29 mouse cellular contexts compared by ENCODE assay signal in the genomic region with DNA sequence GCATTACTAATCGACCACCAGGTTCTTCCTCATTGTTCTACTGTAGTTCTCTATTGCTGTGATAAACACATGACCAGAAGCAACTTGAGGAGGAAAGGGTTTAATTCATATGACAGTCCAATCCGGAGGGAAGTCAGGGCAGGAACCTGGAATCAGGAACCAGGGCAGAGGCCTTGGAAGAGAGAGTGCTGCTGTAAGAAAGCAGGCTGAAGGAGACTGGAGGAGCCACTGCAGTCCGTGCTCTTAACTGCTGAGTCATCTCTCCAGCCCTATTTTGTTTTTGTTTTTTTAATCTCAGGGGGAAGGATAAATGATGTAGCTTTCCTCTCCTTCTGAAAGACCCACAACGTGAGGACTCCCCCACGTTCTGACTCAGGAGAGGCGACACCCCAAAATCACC. TPM values are rescaled to one million over a fixed set of nuclear protein-coding genes. Genes with fewer than 3 reads are reported as not detected.
DNase-seq lines count a peak whose midpoint lies in the region; ATAC-seq and TF ChIP-seq lines count a peak whose summit lies in the region.
"Had no signal": no experiment of that assay in that cellular context is flagged by ENCODE, and none has a peak within 500 bp of the region (broad histone marks: within the 10 kb centered on the region; RNA-seq: fewer than 3 reads in every experiment).

No protein-coding gene starts in this region.

- H3K9ac ChIP-seq in ES-Bruce4 (ENCODE audit: low read depth, poor library complexity, severe bottlenecking): no peak overlapping the region; the same call in 1 of the 2 replicates
- no peak overlapping the region for H3K9ac ChIP-seq in midbrain, embryonic 13.5 days (replicated peaks)
- H3K9ac ChIP-seq: forebrain, postnatal 0 days; heart, embryonic 12.5 days; heart, embryonic 15.5 days; hindbrain, embryonic 14.5 days had no signal

- no peak overlapping the region for H3K4me2 ChIP-seq in midbrain, embryonic 13.5 days (replicated peaks)
- H3K4me2 ChIP-seq: heart, embryonic 12.5 days; heart, embryonic 15.5 days; hindbrain, embryonic 14.5 days had no signal

- no peaks in the 10 kb centered on the region for H3K9me3 ChIP-seq in ES-Bruce4 (replicated peaks; ENCODE audit: control insufficient read depth, insufficient read depth, low read length, poor library complexity, severe bottlenecking)
- H3K9me3 ChIP-seq in midbrain, embryonic 13.5 days: no peaks in the 10 kb centered on the region
- H3K9me3 ChIP-seq: heart, embryonic 12.5 days; heart, embryonic 15.5 days had no signal

- H3K4me3 ChIP-seq in ES-Bruce4 (ENCODE audit: low read depth, low read length): no peak overlapping the region
- H3K4me3 ChIP-seq in bone marrow macrophage, adult 2 months (ENCODE audit: insufficient read depth, low read length): no peak overlapping the region
- H3K4me3 ChIP-seq in midbrain, embryonic 13.5 days (replicated peaks): no peak overlapping the region
- H3K4me3 ChIP-seq: gastrocnemius, adult 2 months; heart, embryonic 12.5 days; heart, embryonic 15.5 days had no signal

- H3K36me3 ChIP-seq in ES-Bruce4 (ENCODE audit: control insufficient read depth, insufficient read depth, low read length, poor library complexity, severe bottlenecking): no peaks in the 10 kb centered on the region
- H3K36me3 ChIP-seq in midbrain, embryonic 13.5 days: no peaks in the 10 kb centered on the region
- H3K36me3 ChIP-seq: heart, embryonic 12.5 days; heart, embryonic 15.5 days had no signal

- ATAC-seq in midbrain, embryonic 13.5 days: no peak
- ATAC-seq: forebrain, embryonic 14.5 days; forebrain, postnatal 0 days; hindbrain, postnatal 0 days; inflammation-experienced regulatory T-cells, adult 6 months had no signal

- intact Hi-C loops in heart, postnatal 14 days (cut with DNase I): no loop called here

- H3K27ac ChIP-seq in ES-Bruce4 (ENCODE audit: insufficient read depth, low read length): peak overlapping the region; percentile 91
- H3K27ac ChIP-seq in bone marrow macrophage, adult 2 months (ENCODE audit: insufficient read depth, low read depth, low read length): 0 out of 2 replicates have a peak overlapping the region, but pooled peaks have one; percentile 11
- no peak overlapping the region for H3K27ac ChIP-seq in midbrain, embryonic 13.5 days
- H3K27ac ChIP-seq: gastrocnemius, adult 2 months; heart, embryonic 15.5 days; hindbrain, embryonic 14.5 days; hindbrain, postnatal 0 days had no signal

- TF ChIP-seq EP300 in ES-Bruce4 (IDR thresholded peaks at IDR 0.05; ENCODE audit: insufficient read depth, low read depth, low read length): no peak

- TF ChIP-seq POLR2A in ES-Bruce4 (IDR thresholded peaks at IDR 0.05; ENCODE audit: insufficient read depth, low read length): no peak
- no peak for TF ChIP-seq POLR2A in bone marrow macrophage, adult 2 months (IDR thresholded peaks at IDR 0.05; ENCODE audit: borderline replicate concordance, low read depth, low read length)

- H3K4me1 ChIP-seq in ES-Bruce4 (ENCODE audit: control insufficient read depth, insufficient read depth, low read length): peaks cover 3% of the 10 kb centered on the region
- peaks cover 12% of the 10 kb centered on the region for H3K4me1 ChIP-seq in bone marrow macrophage, adult 2 months (ENCODE audit: control insufficient read depth, insufficient read depth, low read length)
- no peaks in the 10 kb centered on the region for H3K4me1 ChIP-seq in midbrain, embryonic 13.5 days (replicated peaks)

- DNase-seq in heart, adult 11 months: peak; percentile 33
- no peak for DNase-seq in heart, postnatal 14 days
- DNase-seq in R1 (ENCODE audit: low read depth, low spot score): peak; percentile 73
- no peak for DNase-seq in left cerebral cortex, adult 9 months (ENCODE audit: low spot score in 2 of 2)
- no peak for DNase-seq in adrenal gland, postnatal 25 days
- DNase-seq: adrenal gland, adult 2 months; adrenal gland, postnatal 14 days; B cell, adult 2 months; cerebellum, adult 18-20 months; cerebellum, adult 9-10 months; cerebellum, postnatal 14 days; forebrain, postnatal 0 days; gastrocnemius, adult 2 months; gastrocnemius, postnatal 14 days; heart, adult 18-20 months; heart, postnatal 10 days; heart, postnatal 4 days; kidney, adult 11 months had no signal

- 71% methylated on average over 6 of the region's 6 CpGs for WGBS in midbrain, embryonic 13.5 days

- no peak for TF ChIP-seq CTCF in ES-Bruce4 (IDR thresholded peaks at IDR 0.05; ENCODE audit: low read depth, low read length)
- TF ChIP-seq CTCF in bone marrow macrophage, adult 2 months (IDR thresholded peaks at IDR 0.05; ENCODE audit: low read depth, low read length): no peak

- H3K27me3 ChIP-seq in ES-Bruce4 (ENCODE audit: control insufficient read depth, insufficient read depth, low read length, poor library complexity, severe bottlenecking): no peaks in the 10 kb centered on the region
- H3K27me3 ChIP-seq in midbrain, embryonic 13.5 days: peaks cover 3% of the 10 kb centered on the region; the same call in 1 of the 2 replicates
- H3K27me3 ChIP-seq: CH12.LX; heart, embryonic 12.5 days; heart, embryonic 15.5 days had no signal

RNA-seq across cellular contexts. Expression of a gene that starts 6.0 kb away (rescaled TPM):
- total RNA-seq in heart, postnatal 14 days (2021): 10 to 100 TPM; 53.1 to 58.3 TPM
- polyA plus RNA-seq in ES-Bruce4 (2011; ENCODE audit: insufficient read depth, insufficient read length, low read depth, missing spikeins): 60.6 and 61.9 TPM in 2 replicates
- polyA plus RNA-seq in bone marrow macrophage, adult 2 months (2012; ENCODE audit: insufficient read depth, insufficient read length, missing spikeins): 8.7 and 11.0 TPM in 2 replicates
- 46.7 and 53.9 TPM in 2 replicates for total RNA-seq in adrenal gland, postnatal 25 days (2021)
- polyA plus RNA-seq in midbrain, embryonic 13.5 days (2015; fragmentation: Nextera tagmentation; extraction: Ambion mirVana): 7.0 and 7.2 TPM in 2 replicates

RNA-seq across cellular contexts. Expression of a gene that starts 37.0 kb away (rescaled TPM):
- under 1 TPM; 0.07 TPM for total RNA-seq in heart, postnatal 14 days (2021)
- 1.0 and 1.4 TPM in 2 replicates for polyA plus RNA-seq in ES-Bruce4 (2011; ENCODE audit: insufficient read depth, insufficient read length, low read depth, missing spikeins)
- not detected in 2 replicates for polyA plus RNA-seq in bone marrow macrophage, adult 2 months (2012; ENCODE audit: insufficient read depth, insufficient read length, missing spikeins)
- 0.24 and 0.39 TPM in 2 replicates for total RNA-seq in adrenal gland, postnatal 25 days (2021)
- polyA plus RNA-seq in midbrain, embryonic 13.5 days (2015; fragmentation: Nextera tagmentation; extraction: Ambion mirVana): 10.9 and 12.0 TPM in 2 replicates
- total RNA-seq: CH12.LX, MEL had no signal
- polyA plus RNA-seq: inflammation-experienced regulatory T-cells, adult 6 months had no signal

Comparison
In these comparisons a context has a peak if more than half of its experiments do, and no peak if none do; other contexts are left out.
1. DNase-seq: peak in heart, adult 11 months (single experiment) and R1 (single experiment); none in heart, postnatal 14 days (0 of 2), left cerebral cortex, adult 9 months (0 of 2) and adrenal gland, postnatal 25 days (single experiment).